Mouse (Mus musculus): ENCODE data around the gene 1700025F22Rik. TPM values are rescaled to one million over a fixed set of nuclear protein-coding genes. Genes with fewer than 3 reads are reported as not detected.

Gene 1700025F22Rik
- total RNA-seq (2023): not detected

GRCm38 (mm10) chr19:11165172-11165571 lies at the start of gene 1700025F22Rik:
1700025F22Rik (minus strand) TSS chr19:11165320.

GRCm38 (mm10) chr19:11196546-11196945 lies 31.4 kb upstream of the 1700025F22Rik start, which contains the start of gene Ms4a13:
Ms4a13 (minus strand) TSS chr19:11196737.

GRCm38 (mm10) chr19:11130776-11131175 lies 34.3 kb downstream of the 1700025F22Rik start, which contains the start of gene 1700017D01Rik:
1700017D01Rik (minus strand) TSS chr19:11130876.

Other genes with a start within 250 kb of the 1700025F22Rik start
- gene Zp1, start 244.7 kb downstream of the 1700025F22Rik start, total RNA-seq (2023): not detected
- not detected for gene Ptgdr2, start 228.2 kb downstream of the 1700025F22Rik start, total RNA-seq (2023)
- gene Ccdc86, start 216.1 kb downstream of the 1700025F22Rik start, total RNA-seq (2023): 10 to 100 TPM; 44.1 to 55.0 TPM
- gene Ms4a10, start 190.7 kb downstream of the 1700025F22Rik start, total RNA-seq (2023): not detected
- not detected for gene Ms4a15, start 172.1 kb downstream of the 1700025F22Rik start, total RNA-seq (2023)
- not detected for gene Ms4a18, start 147.3 kb downstream of the 1700025F22Rik start, total RNA-seq (2023)
- not detected for gene Ms4a8a, start 84.2 kb downstream of the 1700025F22Rik start, total RNA-seq (2023)
- gene 1700017D01Rik, start 34.4 kb downstream of the 1700025F22Rik start, total RNA-seq (2023): not detected
- gene Ms4a13, start 31.4 kb upstream of the 1700025F22Rik start, total RNA-seq (2023): not detected
- 1 to 10 TPM in 1 of 2 experiments, under 1 TPM in 1; 0.78 to 1.9 TPM for gene Ms4a12, start 67.1 kb upstream of the 1700025F22Rik start, total RNA-seq (2023)
- gene Ms4a1, start 100.9 kb upstream of the 1700025F22Rik start, total RNA-seq (2023): 100 to 1,000 TPM; 808 to 821 TPM
- not detected for gene Ms4a5, start 118.6 kb upstream of the 1700025F22Rik start, total RNA-seq (2023)
- gene Ms4a14, start 149.1 kb upstream of the 1700025F22Rik start, total RNA-seq (2023): 1 to 10 TPM in 1 of 2 experiments, under 1 TPM in 1; 0.62 to 1.1 TPM
- 1 to 10 TPM; 2.4 to 4.7 TPM for gene Ms4a7, start 170.8 kb upstream of the 1700025F22Rik start, total RNA-seq (2023)
- 1 to 10 TPM in 1 of 2 experiments, not detected in 1; 2.4 TPM for gene Ms4a4a, start 210.2 kb upstream of the 1700025F22Rik start, total RNA-seq (2023)
- gene Ms4a4c, start 239.4 kb upstream of the 1700025F22Rik start, total RNA-seq (2023): 100 to 1,000 TPM; 169 to 245 TPM